Mouse (Mus musculus): ENCODE measurements around the gene Morn1.

- TF ChIP-seq CTCF (IDR thresholded peaks at IDR 0.05; ENCODE audit: low read depth) = no peak
- TF ChIP-seq EP300 (IDR thresholded peaks at IDR 0.05; ENCODE audit: low read depth) = no peak
Observed at GRCm38 (mm10) chr4:155066834-155067522, 19.4 kb upstream of the Morn1 start, which contains the start of gene Pex10.
